Mouse (Mus musculus) lung, postnatal 0 days (tissue): ENCODE measurements around the gene Camkmt.

Experiments
- CTCF ChIP-seq: IDR thresholded peaks from 2 replicates; pipeline ENCODE4 v1.5.1; 2016; ENCODE audit warnings: antibody characterized with exemption, mild to moderate bottlenecking
- EP300 ChIP-seq: IDR thresholded peaks from 2 replicates; pipeline ENCODE4 v1.6.1; 2016; ENCODE audit warnings: antibody characterized with exemption, mild to moderate bottlenecking, control low read depth

- TF ChIP-seq CTCF (no peak), EP300 (no peak)
These were observed 371.2 kb downstream of the Camkmt start for GRCm38 (mm10) chr17:85461577-85461976.
